Mouse (Mus musculus) embryonic facial prominence, embryonic 15.5 days (tissue): Measurements from ENCODE around the gene Dnajc16. TPM values are rescaled to one million over a fixed set of nuclear protein-coding genes. Genes with fewer than 3 reads are reported as not detected.

ENCODE experiments used
- ATAC-seq: fragments of 200-750 bp; cut with Nextera tagmentation; 2 replicates; pipeline ENCODE4 v1.8.0; 2017; ENCODE audit warnings: low read depth, moderate TSS enrichment; ENCODE audit not compliant: insufficient number of reproducible peaks, low FRiP score, low TSS enrichment
- H3K27ac ChIP-seq: fragments of 300-500 bp; sonication (generic); replicated peaks from 2 replicates; pipeline ENCODE4 v1.5.1; 2015; ENCODE audit warnings: mild to moderate bottlenecking, inconsistent platforms
- H3K27me3 ChIP-seq: fragments of 300-500 bp; sonication (generic); 2 replicates; pipeline ENCODE4 v1.6.1; 2015; ENCODE audit warnings: inconsistent platforms
- H3K36me3 ChIP-seq: fragments of 300-500 bp; sonication (generic); 2 replicates; pipeline ENCODE4 v1.6.1; 2015; ENCODE audit warnings: mild to moderate bottlenecking, inconsistent platforms
- H3K4me1 ChIP-seq: fragments of 300-500 bp; sonication (generic); 2 replicates; pipeline ENCODE4 v1.6.1; 2015; ENCODE audit warnings: inconsistent platforms
- H3K4me2 ChIP-seq: fragments of 300-500 bp; sonication (generic); replicated peaks from 2 replicates; pipeline ENCODE4 v1.6.1; 2015; ENCODE audit warnings: mild to moderate bottlenecking, inconsistent platforms
- H3K4me3 ChIP-seq: fragments of 300-500 bp; sonication (generic); replicated peaks from 2 replicates; pipeline ENCODE4 v1.5.1; 2015; ENCODE audit warnings: mild to moderate bottlenecking, inconsistent platforms
- H3K9ac ChIP-seq: fragments of 300-500 bp; sonication (generic); 2 replicates; pipeline ENCODE4 v1.6.1; 2015; ENCODE audit warnings: inconsistent platforms
- H3K9me3 ChIP-seq: fragments of 300-500 bp; sonication (generic); replicated peaks from 2 replicates; pipeline ENCODE4 v1.6.1; 2016; ENCODE audit warnings: inconsistent platforms
- WGBS: fragments of 180-500 bp; shearing (Covaris S2); methylation state at CpG from one replicate; pipeline ENCODE4 v1.1.7; 2015; 5-methylcytosine and 5-hydroxymethylcytosine counted together
- polyA plus RNA-seq: library from polyadenylated mRNA; unstranded; fragments of >200 nt; fragmentation: Nextera tagmentation; extraction: Ambion mirVana; gene quantifications from 2 replicates; pipeline ENCODE4 v1.2.1, GENCODE M21; 2015

Dnajc16 gene
- polyA plus RNA-seq, 1 experiment from 2014 or later, result 5.0 TPM

GRCm38 (mm10) chr4:141722731-141723672, 67.7 kb downstream of the Dnajc16 start, which contains the start of gene Ddi2:
Gene Ddi2, minus strand, starts transcription at chr4:141723419.
- H3K27me3 ChIP-seq, result no peaks in the 10 kb centered on the region
- H3K4me2 ChIP-seq, result peak within 1 kb of the TSS; percentile 77
- WGBS, result under 1% methylated on average over 104 of the region's 105 CpGs
- H3K27ac ChIP-seq, result peak within 1 kb of the TSS; percentile 97
- peak within 1 kb of the TSS; percentile 97 for H3K9ac ChIP-seq
- no peaks in the 10 kb centered on the region for H3K36me3 ChIP-seq
- ATAC-seq, result peak; percentile 83
- H3K4me1 ChIP-seq, result peaks cover 34% of the 10 kb centered on the region
- H3K9me3 ChIP-seq, result no peaks in the 10 kb centered on the region
- peak within 1 kb of the TSS; percentile 92 for H3K4me3 ChIP-seq

- H3K4me1 ChIP-seq, result peaks cover 34% of the 10 kb centered on the region
- H3K9me3 ChIP-seq, result no peaks in the 10 kb centered on the region
- H3K36me3 ChIP-seq, result peaks cover 6% of the 10 kb centered on the region; the same call in 1 of the 2 replicates
- H3K4me2 ChIP-seq, result peak overlapping the region; percentile 77
- peak overlapping the region; percentile 97; the same call in 1 of the 2 replicates for H3K9ac ChIP-seq
- no peak for ATAC-seq
- peak overlapping the region; percentile 97 for H3K27ac ChIP-seq
- no peaks in the 10 kb centered on the region for H3K27me3 ChIP-seq
- WGBS, result 46% methylated on average over 6 of the region's 6 CpGs
- H3K4me3 ChIP-seq, result peak overlapping the region; percentile 92
Measured at GRCm38 (mm10) chr4:141721961-141722360, 68.8 kb downstream of the Dnajc16 start.

GRCm38 (mm10) chr4:141720761-141721523, 69.8 kb downstream of the Dnajc16 start:
- Histone ChIP-seq H3K27ac (peak overlapping the region; percentile 97), H3K4me1 (peaks cover 34% of the 10 kb centered on the region), H3K4me3 (peak overlapping the region; percentile 92), H3K4me2 (peak overlapping the region; percentile 77), H3K36me3 (peaks cover 12% of the 10 kb centered on the region; the same call in 1 of the 2 replicates), H3K9ac (no peak overlapping the region), H3K27me3 (no peaks in the 10 kb centered on the region), H3K9me3 (no peaks in the 10 kb centered on the region)
- no peak; the same call in 1 of the 2 replicates for ATAC-seq
- 52% methylated on average over 6 of the region's 6 CpGs for WGBS

GRCm38 (mm10) chr4:141719304-141719703, 71.4 kb downstream of the Dnajc16 start:
- no peak overlapping the region for H3K4me2 ChIP-seq
- no peak overlapping the region for H3K4me3 ChIP-seq
- WGBS, result 73% methylated on average over 1 of the region's 1 CpGs
- H3K4me1 ChIP-seq, result peaks cover 42% of the 10 kb centered on the region
- peaks cover 12% of the 10 kb centered on the region; the same call in 1 of the 2 replicates for H3K36me3 ChIP-seq
- no peaks in the 10 kb centered on the region for H3K9me3 ChIP-seq
- no peak for ATAC-seq
- no peak overlapping the region; the same call in 1 of the 2 replicates for H3K27ac ChIP-seq
- no peaks in the 10 kb centered on the region for H3K27me3 ChIP-seq
- H3K9ac ChIP-seq, result no peak overlapping the region

GRCm38 (mm10) chr4:141717633-141718032, 73.1 kb downstream of the Dnajc16 start:
- H3K9ac ChIP-seq, result no peak overlapping the region
- no peak overlapping the region for H3K4me3 ChIP-seq
- no peak for ATAC-seq
- no peak overlapping the region for H3K27ac ChIP-seq
- peaks cover 36% of the 10 kb centered on the region for H3K4me1 ChIP-seq
- 72% methylated on average over 4 of the region's 4 CpGs for WGBS
- peaks cover 20% of the 10 kb centered on the region for H3K36me3 ChIP-seq
- no peaks in the 10 kb centered on the region for H3K27me3 ChIP-seq
- H3K9me3 ChIP-seq, result no peaks in the 10 kb centered on the region
- no peak overlapping the region for H3K4me2 ChIP-seq

GRCm38 (mm10) chr4:141715027-141715426, 75.7 kb downstream of the Dnajc16 start:
- peak; percentile 50; the same call in 1 of the 2 replicates for ATAC-seq

GRCm38 (mm10) chr4:141713598-141714142, 77.1 kb downstream of the Dnajc16 start:
- Histone ChIP-seq H3K9me3 (no peaks in the 10 kb centered on the region), H3K9ac (no peak overlapping the region), H3K27ac (no peak overlapping the region), H3K36me3 (peaks cover 56% of the 10 kb centered on the region), H3K27me3 (no peaks in the 10 kb centered on the region), H3K4me2 (no peak overlapping the region), H3K4me1 (peaks cover 8% of the 10 kb centered on the region), H3K4me3 (no peak overlapping the region)
- WGBS, result 83% methylated on average over 5 of the region's 5 CpGs
- no peak for ATAC-seq

More at GRCm38 (mm10) chr4:141715027-141715426, 75.7 kb downstream of the Dnajc16 start:
- no peaks in the 10 kb centered on the region for H3K9me3 ChIP-seq
- H3K27me3 ChIP-seq, result no peaks in the 10 kb centered on the region
- H3K4me3 ChIP-seq, result no peak overlapping the region
- H3K4me2 ChIP-seq, result no peak overlapping the region
- 37% methylated on average over 2 of the region's 2 CpGs for WGBS
- no peak overlapping the region for H3K9ac ChIP-seq
- peaks cover 13% of the 10 kb centered on the region for H3K4me1 ChIP-seq
- no peak overlapping the region; the same call in 1 of the 2 replicates for H3K27ac ChIP-seq
- H3K36me3 ChIP-seq, result peaks cover 43% of the 10 kb centered on the region

- Histone ChIP-seq H3K36me3 (peaks cover 69% of the 10 kb centered on the region), H3K4me2 (no peak overlapping the region), H3K9me3 (no peaks in the 10 kb centered on the region), H3K27ac (no peak overlapping the region), H3K9ac (no peak overlapping the region), H3K27me3 (no peaks in the 10 kb centered on the region), H3K4me1 (peaks cover 8% of the 10 kb centered on the region), H3K4me3 (no peak overlapping the region)
- 95% methylated on average over 1 of the region's 1 CpGs for WGBS
- no peak for ATAC-seq
Measured at GRCm38 (mm10) chr4:141711250-141711649, 79.5 kb downstream of the Dnajc16 start.

Other genes with a start within 250 kb of the Dnajc16 start
- 30.8 and 32.3 TPM in 2 replicates for gene Fblim1, start 184.8 kb downstream of the Dnajc16 start, polyA plus RNA-seq
- gene Tmem82, start 172.3 kb downstream of the Dnajc16 start, polyA plus RNA-seq, result 0.48 and 0.62 TPM in 2 replicates
- 0.05 TPM in 1 of 2 replicates, not detected in the other for gene Slc25a34, start 167.1 kb downstream of the Dnajc16 start, polyA plus RNA-seq
- gene Plekhm2, start 126.0 kb downstream of the Dnajc16 start, polyA plus RNA-seq, result 7.1 and 8.3 TPM in 2 replicates
- 0.28 TPM in 1 of 2 replicates, not detected in the other for gene Rsc1a1, start 105.3 kb downstream of the Dnajc16 start, polyA plus RNA-seq
- 25.2 and 26.7 TPM in 2 replicates for gene Ddi2, start 67.5 kb downstream of the Dnajc16 start, polyA plus RNA-seq
- 0.32 and 0.33 TPM in 2 replicates for gene Agmat, start 44.3 kb downstream of the Dnajc16 start, polyA plus RNA-seq
- gene Casp9, start 2.7 kb upstream of the Dnajc16 start, polyA plus RNA-seq, result 14.4 and 16.9 TPM in 2 replicates
- gene Cela2a, start 35.2 kb upstream of the Dnajc16 start, polyA plus RNA-seq, result not detected in 2 replicates
- gene Ctrc, start 55.4 kb upstream of the Dnajc16 start, polyA plus RNA-seq, result not detected in 2 replicates
- 81.7 and 83.2 TPM in 2 replicates for gene Efhd2, start 84.0 kb upstream of the Dnajc16 start, polyA plus RNA-seq
- 7.8 and 9.0 TPM in 2 replicates for gene Fhad1, start 224.2 kb upstream of the Dnajc16 start, polyA plus RNA-seq